Mouse (Mus musculus): Measurements from ENCODE around the gene Rin2. TPM values are rescaled to one million over a fixed set of nuclear protein-coding genes. Genes with fewer than 3 reads are reported as not detected.

Gene Rin2
- polyA plus RNA-seq (2015; fragmentation: Nextera tagmentation; extraction: Ambion mirVana): 9.9 and 10.5 TPM in 2 replicates

GRCm38 (mm10) chr2:145675142-145675755, at the start of gene Rin2:
TSS of gene Rin2 (plus strand) at chr2:145675215.

GRCm38 (mm10) chr2:145901861-145902260, 226.8 kb downstream of the Rin2 start, which contains the start of gene Naa20:
TSS of gene Naa20 (plus strand) at chr2:145902099.

GRCm38 (mm10) chr2:145934339-145935231, 259.6 kb downstream of the Rin2 start, which contains the start of the genes Cfap61 and Crnkl1:
TSS of gene Cfap61 (plus strand) at chr2:145934784.
TSS of gene Crnkl1 (minus strand) at chr2:145935014.

Small RNAs within 50 kb of the gene (microRNA-seq; reads per million reads assigned to microRNA genes)
- not detected for gene Gm25026

Other genes with a start within 250 kb of the Rin2 start
- gene Naa20, start 226.9 kb downstream of the Rin2 start, polyA plus RNA-seq (2015; fragmentation: Nextera tagmentation; extraction: Ambion mirVana): 171 and 172 TPM in 2 replicates

All from neural tube, postnatal 0 days (tissue).